Mouse (Mus musculus) midbrain, embryonic 12.5 days (tissue): ENCODE data around the gene Mcf2l. TPM values are rescaled to one million over a fixed set of nuclear protein-coding genes. Genes with fewer than 3 reads are reported as not detected.

Experiments
- ATAC-seq: fragments of 200-750 bp; cut with Nextera tagmentation; 2 replicates; pipeline ENCODE4 v1.8.0; 2017; ENCODE audit warnings: low read depth, moderate TSS enrichment, moderate library complexity; ENCODE audit not compliant: low FRiP score
- H3K27ac ChIP-seq: fragments of 300-500 bp; sonication (generic); replicated peaks from 2 replicates; pipeline ENCODE4 v1.5.1; 2016; ENCODE audit warnings: mild to moderate bottlenecking
- H3K27me3 ChIP-seq: fragments of 300-500 bp; sonication (generic); 2 replicates; pipeline ENCODE4 v1.6.1; 2016; ENCODE audit warnings: mild to moderate bottlenecking
- H3K36me3 ChIP-seq: fragments of 300-500 bp; sonication (generic); 2 replicates; pipeline ENCODE4 v1.6.1; 2016
- H3K4me1 ChIP-seq: fragments of 300-500 bp; sonication (generic); 2 replicates; pipeline ENCODE4 v1.6.1; 2016
- H3K4me2 ChIP-seq: fragments of 300-500 bp; sonication (generic); replicated peaks from 2 replicates; pipeline ENCODE4 v1.6.1; 2016; ENCODE audit warnings: mild to moderate bottlenecking, moderate library complexity
- H3K4me3 ChIP-seq: fragments of 300-500 bp; sonication (generic); 2 replicates; pipeline ENCODE4 v1.5.1; 2016; ENCODE audit warnings: mild to moderate bottlenecking
- H3K9ac ChIP-seq: fragments of 300-500 bp; sonication (generic); replicated peaks from 2 replicates; pipeline ENCODE4 v1.6.1; 2016; ENCODE audit warnings: mild to moderate bottlenecking, moderate library complexity
- H3K9me3 ChIP-seq: fragments of 300-500 bp; sonication (generic); 2 replicates; pipeline ENCODE4 v1.6.1; 2016; ENCODE audit warnings: mild to moderate bottlenecking
- WGBS: fragments of 180-500 bp; shearing (Covaris S2); methylation state at CpG from one replicate; pipeline ENCODE4 v1.1.7; 2016; 5-methylcytosine and 5-hydroxymethylcytosine counted together
- polyA plus RNA-seq: library from polyadenylated mRNA; unstranded; fragments of >200 nt; fragmentation: Nextera tagmentation; extraction: Ambion mirVana; gene quantifications from 2 replicates; pipeline ENCODE4 v1.2.1, GENCODE M21; 2016

Gene Mcf2l
- polyA plus RNA-seq, 1 experiment from 2014 or later, result 97.8 TPM

GRCm38 (mm10) chr8:13025487-13026224 is 152.1 kb downstream of the Mcf2l start, which contains the start of gene F7:
F7 (plus strand) TSS chr8:13026034.
- no peak within 1 kb of the TSS for H3K4me3 ChIP-seq
- H3K9ac ChIP-seq, result no peak within 1 kb of the TSS
- peaks cover 3% of the 10 kb centered on the region; the same call in 1 of the 2 replicates for H3K36me3 ChIP-seq
- ATAC-seq, result no peak
- H3K27ac ChIP-seq, result no peak within 1 kb of the TSS
- no peaks in the 10 kb centered on the region for H3K4me1 ChIP-seq
- no peaks in the 10 kb centered on the region for H3K27me3 ChIP-seq
- 64% methylated on average over 10 of the region's 10 CpGs for WGBS
- H3K4me2 ChIP-seq, result no peak within 1 kb of the TSS
- H3K9me3 ChIP-seq, result no peaks in the 10 kb centered on the region

GRCm38 (mm10) chr8:13027615-13028014 is 154.0 kb downstream of the Mcf2l start:
- no peak for ATAC-seq
- no peak overlapping the region for H3K4me2 ChIP-seq
- no peaks in the 10 kb centered on the region for H3K36me3 ChIP-seq
- no peaks in the 10 kb centered on the region for H3K27me3 ChIP-seq
- 83% methylated on average over 5 of the region's 5 CpGs for WGBS
- no peak overlapping the region for H3K4me3 ChIP-seq
- no peaks in the 10 kb centered on the region for H3K4me1 ChIP-seq
- no peaks in the 10 kb centered on the region for H3K9me3 ChIP-seq
- H3K9ac ChIP-seq, result no peak overlapping the region
- no peak overlapping the region for H3K27ac ChIP-seq

- no peaks in the 10 kb centered on the region for H3K9me3 ChIP-seq
- H3K4me1 ChIP-seq, result no peaks in the 10 kb centered on the region
- no peaks in the 10 kb centered on the region for H3K27me3 ChIP-seq
- H3K4me2 ChIP-seq, result no peak overlapping the region
- 70% methylated on average over 5 of the region's 5 CpGs for whole genome bisulfite sequencing
- H3K4me3 ChIP-seq, result no peak overlapping the region
- no peak overlapping the region for H3K27ac ChIP-seq
- H3K36me3 ChIP-seq, result no peaks in the 10 kb centered on the region
- no peak overlapping the region for H3K9ac ChIP-seq
- ATAC-seq, result no peak
Observed at GRCm38 (mm10) chr8:13028482-13028881, 154.9 kb downstream of the Mcf2l start.

- no peaks in the 10 kb centered on the region for H3K4me1 ChIP-seq
- 94% methylated on average over 10 of the region's 10 CpGs for WGBS
- H3K9ac ChIP-seq, result no peak overlapping the region
- no peak overlapping the region for H3K27ac ChIP-seq
- H3K9me3 ChIP-seq, result no peaks in the 10 kb centered on the region
- ATAC-seq, result no peak
- 0 out of 2 replicates have a peak, but pooled peaks cover 12% of the 10 kb centered on the region for H3K27me3 ChIP-seq
- no peak overlapping the region for H3K4me3 ChIP-seq
- no peaks in the 10 kb centered on the region for H3K36me3 ChIP-seq
- H3K4me2 ChIP-seq, result no peak overlapping the region
Observed at GRCm38 (mm10) chr8:13036346-13036812, 162.8 kb downstream of the Mcf2l start.

GRCm38 (mm10) chr8:13037015-13037414 is 163.4 kb downstream of the Mcf2l start, which contains the start of gene F10:
F10 (plus strand) TSS chr8:13037308.
- Histone ChIP-seq H3K36me3 (no peaks in the 10 kb centered on the region), H3K27me3 (0 out of 2 replicates have a peak, but pooled peaks cover 15% of the 10 kb centered on the region), H3K9ac (no peak within 1 kb of the TSS), H3K4me1 (no peaks in the 10 kb centered on the region), H3K27ac (no peak within 1 kb of the TSS), H3K4me2 (no peak within 1 kb of the TSS), H3K4me3 (no peak within 1 kb of the TSS), H3K9me3 (no peaks in the 10 kb centered on the region)
- no peak for ATAC-seq
- 84% methylated on average over 7 of the region's 7 CpGs for WGBS

GRCm38 (mm10) chr8:13037569-13037968 is 164.0 kb downstream of the Mcf2l start:
- no peak overlapping the region for H3K4me2 ChIP-seq
- WGBS, result 32% methylated on average over 5 of the region's 5 CpGs
- H3K9ac ChIP-seq, result no peak overlapping the region
- 0 out of 2 replicates have a peak, but pooled peaks cover 15% of the 10 kb centered on the region for H3K27me3 ChIP-seq
- H3K27ac ChIP-seq, result no peak overlapping the region
- ATAC-seq, result no peak
- no peaks in the 10 kb centered on the region for H3K9me3 ChIP-seq
- H3K4me3 ChIP-seq, result no peak overlapping the region
- no peaks in the 10 kb centered on the region for H3K4me1 ChIP-seq
- no peaks in the 10 kb centered on the region for H3K36me3 ChIP-seq

GRCm38 (mm10) chr8:13039054-13039453 is 165.4 kb downstream of the Mcf2l start:
- no peaks in the 10 kb centered on the region for H3K4me1 ChIP-seq
- no peaks in the 10 kb centered on the region for H3K36me3 ChIP-seq
- H3K27me3 ChIP-seq, result 0 out of 2 replicates have a peak, but pooled peaks cover 15% of the 10 kb centered on the region
- H3K9ac ChIP-seq, result no peak overlapping the region
- no peak overlapping the region for H3K4me3 ChIP-seq
- ATAC-seq, result no peak
- 73% methylated on average over 6 of the region's 6 CpGs for WGBS
- no peak overlapping the region for H3K27ac ChIP-seq
- H3K9me3 ChIP-seq, result no peaks in the 10 kb centered on the region
- no peak overlapping the region for H3K4me2 ChIP-seq

- H3K4me1 ChIP-seq, result no peaks in the 10 kb centered on the region
- no peak overlapping the region for H3K9ac ChIP-seq
- ATAC-seq, result no peak
- no peak overlapping the region for H3K4me3 ChIP-seq
- 0 out of 2 replicates have a peak, but pooled peaks cover 11% of the 10 kb centered on the region for H3K27me3 ChIP-seq
- WGBS, result 88% methylated on average over 4 of the region's 4 CpGs
- H3K27ac ChIP-seq, result no peak overlapping the region
- no peaks in the 10 kb centered on the region for H3K36me3 ChIP-seq
- no peak overlapping the region for H3K4me2 ChIP-seq
- H3K9me3 ChIP-seq, result no peaks in the 10 kb centered on the region
Observed at GRCm38 (mm10) chr8:13041459-13041858, 167.9 kb downstream of the Mcf2l start.

GRCm38 (mm10) chr8:13047652-13048051 is 174.0 kb downstream of the Mcf2l start:
- Histone ChIP-seq H3K27ac (no peak overlapping the region), H3K4me2 (no peak overlapping the region), H3K9me3 (no peaks in the 10 kb centered on the region), H3K36me3 (no peaks in the 10 kb centered on the region), H3K4me3 (no peak overlapping the region), H3K4me1 (no peaks in the 10 kb centered on the region), H3K27me3 (0 out of 2 replicates have a peak, but pooled peaks cover 8% of the 10 kb centered on the region), H3K9ac (no peak overlapping the region)
- WGBS, result 64% methylated on average over 5 of the region's 5 CpGs
- no peak for ATAC-seq

- ATAC-seq, result no peak
- no peaks in the 10 kb centered on the region for H3K9me3 ChIP-seq
- H3K4me3 ChIP-seq, result no peak overlapping the region
- 0 out of 2 replicates have a peak, but pooled peaks cover 8% of the 10 kb centered on the region for H3K27me3 ChIP-seq
- H3K4me2 ChIP-seq, result no peak overlapping the region
- H3K27ac ChIP-seq, result no peak overlapping the region
- H3K9ac ChIP-seq, result no peak overlapping the region
- no peaks in the 10 kb centered on the region for H3K36me3 ChIP-seq
- H3K4me1 ChIP-seq, result no peaks in the 10 kb centered on the region
- WGBS, result 76% methylated on average over 10 of the region's 10 CpGs
Observed at GRCm38 (mm10) chr8:13050550-13050949, 176.9 kb downstream of the Mcf2l start.

- H3K4me2 ChIP-seq, result no peak overlapping the region
- 81% methylated on average over 4 of the region's 4 CpGs for WGBS
- H3K9ac ChIP-seq, result no peak overlapping the region
- no peak overlapping the region for H3K27ac ChIP-seq
- ATAC-seq, result no peak
- no peaks in the 10 kb centered on the region for H3K27me3 ChIP-seq
- no peaks in the 10 kb centered on the region for H3K4me1 ChIP-seq
- no peaks in the 10 kb centered on the region for H3K9me3 ChIP-seq
- no peaks in the 10 kb centered on the region for H3K36me3 ChIP-seq
- H3K4me3 ChIP-seq, result no peak overlapping the region
Observed at GRCm38 (mm10) chr8:13057351-13057750, 183.7 kb downstream of the Mcf2l start.

- Histone ChIP-seq H3K27me3 (no peaks in the 10 kb centered on the region), H3K9ac (no peak within 1 kb of the TSS), H3K9me3 (no peaks in the 10 kb centered on the region), H3K4me2 (no peak within 1 kb of the TSS), H3K36me3 (no peaks in the 10 kb centered on the region), H3K4me1 (no peaks in the 10 kb centered on the region), H3K4me3 (no peak within 1 kb of the TSS), H3K27ac (no peak within 1 kb of the TSS)
- ATAC-seq, result no peak
- 80% methylated on average over 17 of the region's 17 CpGs for WGBS
Observed at GRCm38 (mm10) chr8:13060441-13061150, 187.0 kb downstream of the Mcf2l start, which contains the start of gene Proz. Proz (plus strand) TSS chr8:13060914.
